Mouse (Mus musculus) ES-Bruce4 (cell line): ENCODE data around the gene Mfrp. TPM values are rescaled to one million over a fixed set of nuclear protein-coding genes. Genes with fewer than 3 reads are reported as not detected.

Source experiments
- H3K27ac ChIP-seq: 2 replicates; pipeline ENCODE4 v1.5.1; 2012; ENCODE audit warnings: low read length, inconsistent platforms; ENCODE audit not compliant: insufficient read depth
- H3K27me3 ChIP-seq: 2 replicates; pipeline ENCODE4 v1.6.1; 2012; ENCODE audit warnings: mild to moderate bottlenecking, low read length, inconsistent platforms; ENCODE audit not compliant: control insufficient read depth, poor library complexity, insufficient read depth, severe bottlenecking
- H3K36me3 ChIP-seq: 2 replicates; pipeline ENCODE4 v1.6.1; 2012; ENCODE audit warnings: inconsistent platforms, mild to moderate bottlenecking, low read length, moderate library complexity; ENCODE audit not compliant: control insufficient read depth, poor library complexity, insufficient read depth, severe bottlenecking
- H3K4me1 ChIP-seq: one replicate; pipeline ENCODE4 v1.8.1; 2011; ENCODE audit warnings: low read length; ENCODE audit not compliant: control insufficient read depth, insufficient read depth
- H3K4me3 ChIP-seq: 2 replicates; pipeline ENCODE4 v1.5.1; 2011; ENCODE audit warnings: low read depth, mild to moderate bottlenecking, low read length
- H3K9ac ChIP-seq: 2 replicates; pipeline ENCODE4 v1.6.1; 2012; ENCODE audit warnings: low read depth, mild to moderate bottlenecking, inconsistent platforms; ENCODE audit not compliant: poor library complexity, severe bottlenecking
- H3K9me3 ChIP-seq: replicated peaks from 2 replicates; pipeline ENCODE4 v1.6.1; 2012; ENCODE audit warnings: mild to moderate bottlenecking, low read length, inconsistent platforms; ENCODE audit not compliant: control insufficient read depth, poor library complexity, insufficient read depth, severe bottlenecking
- CTCF ChIP-seq: IDR thresholded peaks from one replicate; pipeline ENCODE4 v1.8.1; 2011; ENCODE audit warnings: low read depth, low read length
- EP300 ChIP-seq: IDR thresholded peaks from 2 replicates; pipeline ENCODE4 v1.6.1; 2011; ENCODE audit warnings: low read depth, low read length; ENCODE audit not compliant: insufficient read depth
- POLR2A ChIP-seq: IDR thresholded peaks from one replicate; pipeline ENCODE4 v1.8.1; 2011; ENCODE audit warnings: low read length; ENCODE audit not compliant: insufficient read depth
- polyA plus RNA-seq: library from polyadenylated mRNA; stranded (reverse); fragments of >200 nt; gene quantifications from 2 replicates; pipeline ENCODE4 v1.2.4, GENCODE M21; 2011; ENCODE audit warnings: low read depth; ENCODE audit not compliant: missing spikeins, insufficient read depth, insufficient read length

Gene Mfrp
- polyA plus RNA-seq, 1 experiment: not detected

- Histone ChIP-seq H3K4me1 (no peaks in the 10 kb centered on the region), H3K4me3 (no peak overlapping the region), H3K9ac (no peak overlapping the region), H3K9me3 (no peaks in the 10 kb centered on the region), H3K27ac (no peak overlapping the region), H3K36me3 (no peaks in the 10 kb centered on the region), H3K27me3 (no peaks in the 10 kb centered on the region)
- TF ChIP-seq POLR2A (no peak), CTCF (no peak), EP300 (no peak)
These were observed 20.6 kb upstream of the Mfrp start for GRCm38 (mm10) chr9:44080953-44081352.

- H3K9me3 ChIP-seq: no peaks in the 10 kb centered on the region
- no peaks in the 10 kb centered on the region for H3K27me3 ChIP-seq
- H3K27ac ChIP-seq: no peak overlapping the region
- no peaks in the 10 kb centered on the region for H3K36me3 ChIP-seq
- no peak overlapping the region for H3K9ac ChIP-seq
- no peaks in the 10 kb centered on the region for H3K4me1 ChIP-seq
- no peak overlapping the region for H3K4me3 ChIP-seq
- TF ChIP-seq CTCF: no peak
- TF ChIP-seq POLR2A: no peak
- no peak for TF ChIP-seq EP300
These were observed 19.9 kb upstream of the Mfrp start for GRCm38 (mm10) chr9:44081581-44081980.

DNA sequence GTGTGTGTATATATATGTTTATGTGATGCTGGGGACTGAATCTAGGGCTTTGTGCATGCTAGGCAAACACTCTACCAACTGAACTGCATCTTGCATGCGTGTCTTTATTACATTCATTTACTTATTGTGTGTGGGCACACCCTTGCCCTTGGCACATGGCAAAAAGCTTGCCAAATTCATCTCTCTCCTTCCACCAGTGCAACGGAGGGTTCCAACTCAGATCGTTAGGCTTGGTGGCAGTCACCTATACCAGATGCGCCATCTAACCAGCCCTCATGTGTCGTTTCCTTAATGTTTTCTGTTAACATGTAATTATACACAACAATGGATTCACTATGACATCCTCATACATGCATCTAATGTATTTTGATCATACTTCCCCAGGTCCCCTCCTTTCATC lies 19.3 kb upstream of the Mfrp start:
- no peaks in the 10 kb centered on the region for H3K36me3 ChIP-seq
- no peaks in the 10 kb centered on the region for H3K27me3 ChIP-seq
- no peak overlapping the region for H3K27ac ChIP-seq
- H3K9ac ChIP-seq: no peak overlapping the region
- no peaks in the 10 kb centered on the region for H3K4me1 ChIP-seq
- no peaks in the 10 kb centered on the region for H3K9me3 ChIP-seq
- TF ChIP-seq EP300: no peak
- no peak for TF ChIP-seq CTCF
- TF ChIP-seq POLR2A: no peak
- no peak overlapping the region for H3K4me3 ChIP-seq

GRCm38 (mm10) chr9:44083392-44084121 lies 18.0 kb upstream of the Mfrp start:
- TF ChIP-seq POLR2A (no peak), EP300 (no peak), CTCF (no peak)
- no peaks in the 10 kb centered on the region for H3K9me3 ChIP-seq
- H3K4me1 ChIP-seq: peaks cover 7% of the 10 kb centered on the region
- no peak overlapping the region for H3K27ac ChIP-seq
- no peaks in the 10 kb centered on the region for H3K36me3 ChIP-seq
- no peaks in the 10 kb centered on the region for H3K27me3 ChIP-seq
- peak overlapping the region; percentile 38 for H3K4me3 ChIP-seq
- H3K9ac ChIP-seq: peak overlapping the region; percentile 49

GRCm38 (mm10) chr9:44084236-44084635 lies 17.3 kb upstream of the Mfrp start:
- H3K36me3 ChIP-seq: no peaks in the 10 kb centered on the region
- peak overlapping the region; percentile 49 for H3K9ac ChIP-seq
- peaks cover 7% of the 10 kb centered on the region for H3K4me1 ChIP-seq
- TF ChIP-seq EP300 (no peak), POLR2A (no peak), CTCF (no peak)
- no peaks in the 10 kb centered on the region for H3K9me3 ChIP-seq
- H3K27ac ChIP-seq: no peak overlapping the region
- H3K27me3 ChIP-seq: no peaks in the 10 kb centered on the region
- peak overlapping the region; percentile 54 for H3K4me3 ChIP-seq

DNA sequence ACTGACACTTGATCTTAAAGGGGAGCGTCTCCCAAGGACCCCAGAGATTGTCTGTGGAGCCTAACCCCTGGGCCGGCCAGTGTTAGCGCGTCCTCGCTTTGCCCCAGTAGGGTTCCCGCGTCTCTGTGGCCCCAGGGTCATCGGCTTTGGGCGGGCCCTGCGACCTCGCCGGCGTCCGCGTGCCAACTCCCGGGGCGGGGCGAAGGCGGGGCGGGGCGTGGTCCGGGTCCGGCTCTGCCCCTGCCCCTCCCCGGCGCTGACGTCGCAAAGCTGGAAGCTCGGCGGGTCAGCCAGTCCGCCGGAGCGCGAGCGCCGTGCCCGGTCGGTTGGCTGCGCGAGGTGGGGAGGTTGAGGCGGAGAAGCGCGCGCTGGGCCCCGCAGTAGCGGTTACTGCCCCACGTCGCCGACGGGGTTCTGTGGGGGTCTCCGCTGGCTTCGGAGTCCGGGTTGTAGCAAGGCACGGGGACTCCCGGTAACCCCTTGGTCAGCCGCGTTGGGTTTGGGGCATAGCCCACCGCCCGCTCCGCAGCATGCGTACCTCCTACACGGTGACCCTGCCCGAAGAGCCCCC lies 16.8 kb upstream of the Mfrp start:
- H3K4me3 ChIP-seq: peak overlapping the region; percentile 54
- no peaks in the 10 kb centered on the region for H3K27me3 ChIP-seq
- H3K4me1 ChIP-seq: peaks cover 7% of the 10 kb centered on the region
- no peak for TF ChIP-seq CTCF
- TF ChIP-seq POLR2A: peak; percentile 40
- H3K9ac ChIP-seq: peak overlapping the region; percentile 54
- H3K36me3 ChIP-seq: no peaks in the 10 kb centered on the region
- H3K27ac ChIP-seq: no peak overlapping the region
- no peaks in the 10 kb centered on the region for H3K9me3 ChIP-seq
